Mouse (Mus musculus): ENCODE measurements around the gene Ttll11.

The Ttll11 gene

DNA sequence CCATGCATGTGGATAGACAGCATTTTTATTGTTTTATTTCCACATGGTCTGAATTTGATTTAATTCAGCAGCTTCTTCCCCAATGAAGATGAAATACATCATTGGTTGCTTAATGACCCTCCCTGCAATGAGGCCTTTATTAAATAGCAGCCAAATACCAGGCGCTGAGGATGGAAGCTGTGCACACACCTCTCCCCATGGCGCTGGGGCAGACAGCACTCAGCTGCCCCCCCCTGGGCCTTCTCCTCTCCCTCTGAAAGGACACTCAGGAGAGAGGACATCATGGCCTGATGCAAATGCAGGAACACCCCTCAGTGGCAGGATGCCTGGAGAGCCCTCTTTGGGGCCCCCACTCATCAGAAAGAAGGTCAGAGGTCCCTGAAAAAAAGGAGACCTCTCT lies 16.4 kb downstream of the Ttll11 start:
- DNase-seq = no peak

DNA sequence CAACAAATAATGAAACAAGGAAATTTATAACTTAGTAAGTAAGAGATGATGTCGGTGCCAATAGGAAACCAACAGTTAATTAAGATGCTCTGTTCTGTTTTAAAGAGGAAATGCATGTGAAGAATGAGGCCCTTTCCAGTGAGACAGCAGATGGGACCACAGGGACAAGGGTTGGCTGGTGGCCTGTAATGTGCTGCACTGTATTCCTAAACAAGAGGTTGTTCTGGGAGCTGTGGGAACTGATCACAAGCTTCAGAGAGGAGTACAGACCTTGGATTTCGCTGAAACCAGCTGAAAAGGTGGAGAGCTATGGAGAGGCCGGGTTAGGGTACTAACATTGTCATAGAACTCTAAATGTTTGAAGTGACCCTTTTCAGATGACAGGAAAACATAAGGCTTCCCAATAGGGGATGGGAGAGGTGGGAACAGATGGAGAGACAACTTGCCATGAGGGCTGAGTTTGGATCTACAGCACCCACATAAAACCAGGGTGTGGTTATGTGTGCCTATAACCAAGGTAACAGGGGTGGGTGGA lies 18.1 kb downstream of the Ttll11 start:
- DNase-seq = no peak

DNA sequence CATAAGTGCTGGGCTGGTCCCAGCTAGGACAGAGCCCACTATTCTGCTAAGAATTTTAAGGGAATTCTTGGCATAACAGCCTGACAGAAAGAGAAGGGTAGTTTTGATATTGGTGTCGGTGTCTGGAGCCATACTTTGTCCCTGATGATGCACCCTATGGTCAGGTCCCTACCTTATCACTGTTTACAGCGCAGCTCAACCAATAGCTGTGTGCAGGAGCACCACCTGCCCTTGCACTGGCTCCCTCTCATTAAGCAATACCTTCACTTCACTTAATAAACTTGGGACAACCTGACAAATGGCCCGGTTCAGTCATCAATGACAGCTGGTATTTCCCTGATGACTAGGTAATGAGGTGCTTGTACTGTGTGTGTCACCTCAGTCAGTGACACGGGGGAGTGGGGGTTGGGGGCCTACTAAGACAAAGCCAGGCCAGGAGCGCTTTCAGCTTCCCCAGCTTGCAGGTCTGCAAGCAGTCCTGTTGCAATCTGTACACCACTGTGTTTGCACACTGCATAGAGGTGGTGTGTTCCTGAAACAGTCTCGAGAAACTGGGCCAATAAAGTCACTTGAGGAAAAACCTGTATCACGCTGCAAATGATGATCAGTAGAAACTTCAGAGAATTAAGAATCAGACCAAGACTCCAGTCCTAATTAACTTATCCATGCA lies 22.1 kb downstream of the Ttll11 start:
- no peak for DNase-seq

DNA sequence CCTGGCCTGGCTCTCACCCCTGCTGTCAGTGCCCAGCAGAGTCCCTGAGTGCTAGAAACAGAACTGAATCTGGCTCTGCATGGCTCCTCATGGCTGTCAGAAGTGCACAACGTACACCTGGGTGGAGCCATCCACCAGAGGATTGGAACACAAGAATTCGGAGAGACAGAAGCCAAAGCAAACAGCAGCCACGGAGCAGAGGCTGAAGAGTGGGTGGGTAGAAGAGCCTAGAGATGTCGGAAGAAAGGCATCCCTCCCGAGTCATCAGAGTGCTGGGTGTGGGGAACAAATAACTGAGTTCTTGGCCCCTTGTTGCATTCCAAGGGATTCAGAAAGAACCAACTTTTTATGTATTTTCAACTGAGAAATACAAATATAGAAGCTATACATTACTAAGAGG lies 24.5 kb downstream of the Ttll11 start:
- no peak for DNase-seq

DNA sequence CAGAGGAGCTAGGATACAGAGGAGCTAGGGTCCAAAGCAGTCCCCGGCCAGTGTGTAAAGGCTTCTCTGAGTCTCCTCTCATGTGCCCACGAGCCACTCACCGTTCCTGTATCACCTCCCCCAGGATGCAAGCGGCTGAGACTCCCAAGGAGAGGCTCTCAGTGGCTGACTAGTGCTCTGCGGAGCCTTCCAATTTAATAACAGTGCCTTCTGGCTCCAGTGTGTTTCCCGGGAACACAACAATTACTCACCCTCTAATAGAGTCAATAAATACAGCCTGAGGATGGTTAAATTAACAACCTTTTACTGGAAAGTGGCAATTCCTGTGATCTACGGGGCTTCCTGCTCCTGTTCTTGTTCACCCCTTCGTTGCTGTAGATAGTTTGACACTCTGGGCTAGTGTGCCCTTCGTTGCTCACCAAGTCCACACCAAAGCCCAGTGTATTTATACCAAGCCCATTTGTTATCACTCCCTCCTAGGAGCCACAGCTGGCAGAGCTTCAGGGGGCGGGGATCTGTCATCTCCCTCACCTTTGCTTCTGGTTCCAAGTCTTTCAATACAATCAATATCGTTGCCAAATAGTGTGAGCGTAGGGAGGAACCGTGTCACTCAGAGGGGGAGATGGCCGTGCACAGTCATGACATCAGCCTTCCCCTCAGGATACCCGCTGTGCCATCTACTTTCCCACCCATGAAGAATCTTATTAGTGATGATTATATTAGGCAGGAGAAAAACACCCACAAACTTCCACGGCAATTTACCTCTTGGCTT lies 27.3 kb downstream of the Ttll11 start:
- no peak for DNase-seq

DNA sequence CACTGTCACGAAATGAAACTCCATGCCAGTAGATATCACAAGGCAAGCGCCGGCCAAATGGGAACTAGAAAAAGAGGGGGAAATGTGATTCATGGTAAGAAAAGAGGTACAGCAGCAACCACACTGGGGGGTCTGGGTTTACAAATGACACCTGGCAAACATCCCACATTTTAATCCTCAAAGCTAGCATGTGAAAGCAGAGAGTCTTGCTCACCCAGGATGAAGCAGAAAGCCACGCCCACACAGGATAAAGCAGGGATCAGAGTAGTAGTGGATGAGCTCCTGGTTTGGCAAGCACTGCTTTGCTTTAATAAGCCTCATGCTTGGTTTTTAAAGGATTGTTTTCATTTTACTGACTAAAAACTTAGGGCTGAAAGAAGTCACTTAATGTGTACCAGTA lies 34.8 kb downstream of the Ttll11 start:
- no peak for DNase-seq

DNA sequence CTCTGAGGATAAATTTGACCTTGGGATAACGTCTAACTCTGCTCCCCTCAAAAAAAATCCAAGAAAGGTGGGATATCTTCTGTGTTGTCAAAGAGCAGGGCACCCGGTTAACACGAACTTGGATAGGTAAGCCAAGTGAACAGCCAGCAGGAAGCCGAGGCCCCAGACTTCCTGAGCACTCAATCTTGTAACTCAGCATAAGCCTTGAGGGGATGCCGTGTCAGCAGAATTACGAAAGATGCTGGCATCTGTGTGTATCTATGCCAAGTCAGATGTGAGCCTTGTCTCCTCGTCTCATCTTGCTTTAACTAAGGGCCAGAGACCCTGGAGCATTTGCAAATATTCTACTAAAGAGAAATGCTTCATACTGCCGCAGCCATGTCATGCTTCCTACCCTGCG lies 36.8 kb downstream of the Ttll11 start:
- no peak for DNase-seq

DNA sequence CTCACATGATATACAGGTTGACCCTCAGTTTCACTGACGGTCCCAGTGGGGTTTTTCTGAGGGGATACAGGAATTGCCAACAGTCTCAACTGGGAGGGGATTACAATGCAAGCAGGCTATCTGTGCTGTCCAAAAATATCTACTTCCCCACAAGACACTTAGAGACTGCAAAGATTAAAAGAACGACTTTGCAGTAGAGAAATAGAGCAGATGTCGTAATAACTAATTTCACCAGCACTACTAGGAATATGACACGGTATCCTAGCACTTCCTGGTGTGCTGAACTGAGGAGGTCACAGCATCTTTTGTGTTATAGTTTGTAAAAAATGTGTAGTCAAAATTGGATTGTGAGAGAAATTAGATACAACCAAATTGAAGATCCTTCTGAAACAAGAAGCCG lies 44.7 kb downstream of the Ttll11 start:
- no peak for DNase-seq

DNA sequence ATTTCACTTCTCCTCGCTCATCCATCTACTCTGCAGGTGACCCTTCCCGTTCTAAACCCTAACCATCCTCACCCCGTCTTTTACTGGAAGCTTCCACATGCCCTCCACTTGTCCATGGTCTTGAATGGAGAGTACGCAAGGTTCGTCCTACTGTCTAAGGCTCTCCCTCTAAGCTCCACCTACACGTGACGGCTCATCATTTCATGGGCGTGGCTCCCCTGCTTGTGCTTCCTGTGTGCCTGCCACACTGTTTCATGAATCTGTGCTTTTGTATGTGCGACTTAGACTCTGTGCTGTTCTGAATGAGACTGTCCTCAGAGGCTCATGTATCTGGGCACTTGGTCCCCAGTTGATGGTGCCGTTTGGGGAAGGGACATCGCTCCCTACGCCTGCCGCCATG lies 46.6 kb downstream of the Ttll11 start:
- no peak for DNase-seq

DNA sequence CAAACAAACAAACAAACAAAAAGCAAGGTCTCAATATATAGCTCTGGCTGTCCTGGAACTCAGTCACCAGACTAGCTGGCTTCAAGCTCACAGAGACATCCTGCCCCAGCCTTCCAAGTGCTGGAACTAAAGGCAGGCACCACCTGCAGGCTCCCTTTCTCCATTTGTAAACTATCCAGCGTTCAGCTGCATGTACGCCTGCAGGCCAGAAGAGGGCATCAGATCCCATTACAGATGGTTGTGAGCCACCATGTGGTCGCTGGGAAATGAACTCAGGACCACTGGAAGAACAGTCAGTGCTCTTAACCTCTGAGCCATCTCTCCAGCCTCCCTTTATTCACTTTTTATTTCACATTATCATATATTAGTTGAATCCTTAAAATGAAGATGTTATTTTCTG lies 48.1 kb downstream of the Ttll11 start:
- DNase-seq = no peak

DNA sequence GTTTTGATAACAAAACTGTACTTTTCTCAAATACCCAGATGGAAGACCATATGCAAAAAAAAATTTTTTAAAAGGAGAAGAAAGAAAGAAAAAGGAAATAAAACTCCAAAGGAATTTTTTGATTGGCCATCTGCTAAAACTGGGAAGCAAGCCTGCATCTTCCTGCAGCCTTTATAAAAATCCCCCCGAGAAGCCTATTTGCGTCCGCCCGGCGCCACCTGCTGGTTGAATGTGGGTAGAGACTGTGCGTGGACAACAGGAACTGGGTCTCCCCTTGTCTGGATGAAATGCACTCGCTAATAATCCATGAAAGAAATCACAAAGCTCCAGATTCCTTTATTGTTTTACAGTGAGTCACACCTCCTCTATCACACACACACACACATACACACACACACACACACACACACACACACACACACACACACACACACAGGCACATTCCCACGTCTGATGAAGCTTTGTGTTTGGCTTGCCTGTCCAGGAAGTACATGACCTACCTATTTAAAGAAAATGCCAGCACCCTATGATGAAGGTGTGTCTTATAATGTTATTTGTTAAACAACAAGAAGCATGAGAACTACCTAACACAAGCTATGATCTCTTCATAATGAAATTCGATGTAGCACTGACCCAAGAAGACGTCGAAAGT lies 49.1 kb downstream of the Ttll11 start:
- DNase-seq = peak; percentile 88

DNA sequence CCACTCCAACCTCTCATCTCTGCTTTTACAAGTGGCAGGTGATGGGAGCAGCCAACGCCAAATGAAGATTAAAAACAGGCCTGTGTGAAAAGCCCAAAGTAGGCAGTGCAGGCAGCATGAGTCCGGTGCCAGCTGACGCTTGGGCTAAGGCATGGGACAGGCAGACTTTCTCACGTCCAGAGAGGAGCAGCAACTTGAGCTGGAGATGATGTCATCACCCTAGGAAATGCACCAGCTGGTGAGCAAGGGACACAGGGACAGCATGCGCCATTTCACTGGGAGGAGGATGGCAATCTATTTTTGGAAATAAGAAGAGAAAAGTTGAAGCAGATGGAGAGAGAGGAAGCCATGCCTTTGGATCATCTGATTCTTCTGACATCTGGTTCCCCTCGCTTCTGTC lies 51.6 kb downstream of the Ttll11 start:
- DNase-seq = no peak

DNA sequence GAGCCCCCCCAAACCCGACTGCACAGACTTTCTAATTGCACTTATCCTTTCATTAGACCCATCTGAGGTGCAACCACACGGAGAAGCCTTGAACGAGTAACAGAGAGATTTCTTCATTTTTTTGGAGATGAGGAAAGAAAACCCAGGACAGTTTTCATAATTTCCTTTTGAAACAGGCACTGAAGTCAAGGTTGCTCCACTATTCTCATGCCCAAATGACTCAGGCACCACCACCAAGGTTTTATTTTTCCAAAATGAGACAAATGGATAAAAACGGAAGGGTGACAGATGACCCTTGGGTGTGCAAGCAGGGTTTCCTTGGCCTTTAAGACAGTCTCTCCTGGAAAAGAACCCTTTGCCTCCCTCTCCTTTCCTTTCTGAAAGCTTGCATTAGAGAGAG lies 54.8 kb downstream of the Ttll11 start:
- DNase-seq = no peak

DNA sequence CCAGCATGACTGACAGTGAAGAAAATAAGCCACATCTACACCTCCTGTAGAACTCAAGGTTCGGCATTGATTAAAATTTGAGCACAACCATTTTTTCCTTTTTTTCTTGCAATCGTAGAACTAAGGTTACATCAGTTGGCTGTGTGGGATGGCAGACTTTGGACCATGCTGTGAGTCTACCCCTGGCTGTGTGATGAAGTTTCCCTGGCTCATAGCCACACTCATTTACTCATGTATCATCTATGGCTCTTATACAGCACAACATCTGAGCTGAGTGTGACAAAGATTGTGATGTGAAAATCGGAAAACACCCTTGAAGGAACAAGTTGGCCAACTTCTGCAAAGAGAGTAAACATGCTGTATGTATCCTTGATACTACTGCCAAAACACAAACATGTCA lies 56.8 kb downstream of the Ttll11 start:
- no peak for DNase-seq

DNA sequence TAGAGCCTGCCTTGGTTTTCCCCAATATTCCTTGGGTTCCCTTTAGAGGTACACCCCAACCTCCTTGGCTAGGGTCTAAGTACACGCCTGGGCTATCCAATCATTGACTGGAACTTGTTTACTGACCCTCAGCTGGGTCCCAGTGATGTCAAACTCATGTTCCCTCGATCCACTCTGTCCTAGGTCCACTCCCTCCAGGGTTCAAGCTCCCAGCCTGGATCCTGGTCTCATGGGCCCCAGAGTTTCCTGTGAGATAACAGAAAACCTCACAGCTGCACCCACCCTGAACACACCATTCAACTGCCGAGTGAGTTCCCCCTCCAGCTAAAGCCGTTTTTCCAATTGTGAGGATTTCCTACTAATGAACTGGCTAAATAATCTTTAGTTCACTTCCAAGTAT lies 67.6 kb downstream of the Ttll11 start:
- no peak for DNase-seq

DNA sequence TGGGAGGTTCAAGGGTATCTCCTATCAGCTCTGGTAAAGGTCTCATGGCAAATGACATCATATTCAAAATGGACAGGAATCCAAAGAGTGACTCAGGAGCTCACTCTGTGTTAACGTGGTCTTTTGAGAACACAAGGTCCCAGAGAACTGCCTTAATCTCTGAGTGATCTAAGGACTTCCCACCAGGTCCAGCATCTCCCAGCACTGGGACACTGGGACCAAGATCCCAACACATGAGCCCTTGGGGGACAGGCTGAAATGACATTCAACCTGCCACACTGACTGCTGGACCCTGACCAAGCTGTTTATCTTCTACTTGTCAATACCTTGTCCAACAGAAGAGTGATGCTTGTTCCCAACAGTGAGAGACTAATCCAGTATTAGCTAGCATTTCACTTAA lies 68.0 kb downstream of the Ttll11 start:
- DNase-seq = no peak

DNA sequence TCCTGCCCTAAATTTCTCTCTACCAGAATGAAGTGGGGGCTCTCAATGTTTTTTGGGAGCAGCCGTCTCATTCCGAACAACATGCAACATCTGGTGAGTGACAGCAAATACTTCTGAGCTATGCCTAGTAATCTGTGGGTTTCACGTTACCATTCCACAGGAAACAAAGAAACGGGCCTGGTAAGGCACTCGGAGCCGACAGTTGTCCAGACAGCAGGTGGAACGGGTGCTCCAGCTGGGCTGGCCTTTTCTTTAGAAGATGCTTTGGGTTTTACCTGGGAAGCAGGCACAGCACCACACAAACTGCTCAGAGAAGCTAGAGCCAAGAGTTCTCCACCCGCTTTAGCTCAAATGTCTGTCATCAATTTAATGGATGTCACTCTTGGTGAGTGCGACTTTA lies 69.0 kb downstream of the Ttll11 start:
- DNase-seq = peak; percentile 26

DNA sequence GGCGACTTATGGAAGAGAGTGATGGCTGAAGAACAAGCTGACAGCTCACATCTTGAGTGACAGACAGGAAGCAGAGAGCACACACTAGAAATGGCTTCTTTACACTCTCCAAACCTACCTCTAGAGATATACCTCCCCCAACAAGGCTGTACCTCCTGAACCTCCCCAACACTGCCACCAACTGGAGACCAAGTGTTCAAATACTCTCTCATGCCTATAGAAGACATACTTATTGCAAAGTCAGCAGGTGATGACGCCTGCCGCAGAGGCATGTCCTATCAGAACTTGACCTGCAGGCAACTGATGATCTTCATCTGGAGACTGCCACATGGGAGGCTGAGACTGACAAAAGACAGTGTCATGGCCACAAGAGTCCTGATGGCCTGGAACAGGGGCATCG lies 70.4 kb downstream of the Ttll11 start:
- no peak for DNase-seq

DNA sequence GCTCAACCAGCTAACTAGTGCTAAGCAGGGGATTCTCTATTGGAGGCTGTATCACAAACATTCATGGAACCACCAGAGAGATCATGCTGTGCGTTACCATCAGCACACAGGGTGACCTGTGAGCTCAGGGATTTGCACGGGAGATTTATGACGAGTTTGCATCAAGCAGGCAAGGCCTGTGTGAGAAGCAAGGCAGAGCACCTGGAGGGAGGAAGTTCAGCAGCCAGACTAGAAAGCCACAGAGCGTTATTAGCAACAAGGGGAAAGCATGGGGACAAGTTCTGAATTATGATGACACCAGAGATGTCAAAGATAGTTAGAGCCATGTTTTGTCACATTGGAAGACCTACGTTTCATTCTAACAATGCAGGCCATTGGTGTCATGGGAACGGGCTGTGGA lies 72.1 kb downstream of the Ttll11 start:
- no peak for DNase-seq

DNA sequence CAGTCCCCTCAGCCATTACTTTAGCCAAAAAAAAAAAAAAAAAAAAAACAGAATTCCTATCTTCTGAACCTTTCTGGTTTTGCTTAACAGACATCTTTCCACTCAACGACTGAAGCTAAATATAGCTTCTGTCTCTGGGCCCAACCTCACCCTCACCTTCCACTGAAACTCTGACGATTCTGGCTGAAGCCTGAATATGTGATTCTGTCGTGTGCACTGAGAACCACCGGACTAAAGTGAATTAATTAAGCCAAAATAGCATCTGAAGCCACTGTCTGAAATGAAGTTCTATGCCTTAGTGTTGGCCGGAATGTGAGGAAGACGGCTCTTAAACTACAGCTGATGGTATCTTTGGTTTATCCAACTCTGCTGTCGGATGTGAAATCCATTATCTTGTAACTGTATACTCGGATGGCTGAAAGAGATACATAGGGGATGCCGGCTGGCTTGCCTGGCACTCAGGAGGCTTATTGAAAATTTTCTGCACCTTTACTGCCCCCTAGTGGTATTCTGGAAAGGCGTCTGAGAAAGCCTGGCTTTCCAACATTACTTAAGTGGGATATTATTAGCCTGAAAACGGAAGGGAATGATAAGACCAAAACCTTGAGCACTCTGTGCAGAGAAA lies 73.4 kb downstream of the Ttll11 start:
- peak; percentile 87 for DNase-seq

DNA sequence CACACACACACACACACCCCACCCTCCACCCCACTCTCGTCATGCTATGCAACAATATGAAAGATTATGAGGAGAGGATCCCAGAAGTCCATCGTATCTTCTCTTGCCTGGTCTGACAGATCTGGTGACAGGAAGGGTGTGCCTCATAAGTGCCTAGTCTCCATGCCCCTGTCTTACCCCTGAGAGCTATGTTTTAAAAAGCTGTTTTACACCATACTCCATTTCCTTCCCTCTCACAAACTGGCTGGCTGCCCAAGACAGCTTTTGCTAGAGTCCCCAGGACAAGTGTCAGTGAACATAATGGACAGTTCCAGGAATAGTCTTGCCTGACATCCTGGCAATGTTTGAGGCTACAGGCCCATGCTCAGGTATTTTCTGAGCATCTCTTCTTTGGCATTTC lies 78.9 kb downstream of the Ttll11 start:
- no peak for DNase-seq

DNA sequence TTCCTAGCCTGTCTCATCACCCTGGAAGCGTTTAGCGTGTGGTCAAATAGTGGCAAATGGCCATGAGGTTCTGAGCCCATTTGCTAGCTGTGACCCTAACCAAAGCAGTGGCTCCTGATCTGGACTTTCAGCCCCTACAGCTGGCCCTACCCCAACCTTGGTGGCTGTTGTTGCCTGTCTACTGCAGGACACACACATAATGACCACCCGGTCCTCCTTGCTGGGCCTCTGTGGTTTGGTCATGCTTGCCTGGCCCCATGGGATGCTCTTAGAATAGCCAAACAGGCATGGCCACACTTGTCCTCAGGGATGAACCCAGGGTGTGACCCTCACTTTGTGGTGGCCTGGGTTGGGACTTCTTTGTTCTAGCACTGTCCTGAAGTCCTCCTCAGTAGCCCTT lies 80.0 kb downstream of the Ttll11 start:
- no peak for DNase-seq

DNA sequence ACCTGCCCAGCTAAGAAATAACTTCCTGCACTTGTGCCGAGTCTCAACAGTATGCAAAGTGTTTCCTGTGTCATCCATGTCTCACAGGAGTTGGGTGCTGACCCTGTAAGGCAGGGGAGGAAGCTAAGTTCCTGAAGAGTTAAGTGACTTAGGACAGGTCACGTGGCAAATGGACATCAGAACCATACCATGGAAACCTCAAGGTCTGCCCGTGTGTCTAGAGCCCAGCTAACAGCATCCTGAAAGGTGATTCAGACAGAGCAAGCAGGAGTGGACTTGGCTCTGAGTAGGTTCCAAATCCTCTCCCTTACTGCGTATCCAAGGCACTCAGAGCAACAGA lies 80.6 kb downstream of the Ttll11 start:
- DNase-seq = no peak
